ENCODE assay signal across 8 mouse cellular contexts in genomic region chr1:82189516-82189915, GRCm38 (mm10). TPM values are rescaled to one million over a fixed set of nuclear protein-coding genes. Genes with fewer than 3 reads are reported as not detected.
DNase-seq lines count a peak whose midpoint lies in the region; ATAC-seq lines count a peak whose summit lies in the region.
"Had no signal": no experiment of that assay in that cellular context is flagged by ENCODE, and none has a peak within 500 bp of the region (broad histone marks: within the 10 kb centered on the region; RNA-seq: fewer than 3 reads in every experiment).

No protein-coding gene starts in this region.

- H3K4me3 ChIP-seq in neural tube, embryonic 11.5 days (ENCODE audit: low read depth, low read length), result no peak overlapping the region
- H3K4me3 ChIP-seq: liver, embryonic 13.5 days had no signal

- H3K27ac ChIP-seq in neural tube, embryonic 11.5 days (ENCODE audit: low read depth, low read length), result no peak overlapping the region
- H3K27ac ChIP-seq: liver, embryonic 13.5 days had no signal

- H3K9ac ChIP-seq in neural tube, embryonic 11.5 days (ENCODE audit: low read length), result no peak overlapping the region
- H3K9ac ChIP-seq: liver, embryonic 13.5 days had no signal

- peak; percentile 67; the same call in 1 of the 2 replicates for ATAC-seq in neural tube, embryonic 11.5 days (ENCODE audit: insufficient read depth, low FRiP score, low TSS enrichment)
- ATAC-seq in frontal cortex, adult (ENCODE audit: low TSS enrichment), result peak; percentile 97

- H3K9me3 ChIP-seq in neural tube, embryonic 11.5 days (ENCODE audit: control insufficient read depth, low read length), result no peaks in the 10 kb centered on the region
- H3K9me3 ChIP-seq: liver, embryonic 13.5 days had no signal

- 13% methylated on average over 3 of the region's 3 CpGs for WGBS in neural tube, embryonic 11.5 days

- no peaks in the 10 kb centered on the region for H3K36me3 ChIP-seq in neural tube, embryonic 11.5 days (ENCODE audit: control insufficient read depth, insufficient read depth, low read length)
- H3K36me3 ChIP-seq: liver, embryonic 13.5 days had no signal

- no peaks in the 10 kb centered on the region for H3K27me3 ChIP-seq in neural tube, embryonic 11.5 days (ENCODE audit: control insufficient read depth, insufficient read depth, low read length)
- H3K27me3 ChIP-seq: liver, embryonic 13.5 days had no signal

- DNase-seq in neural tube, embryonic 11.5 days (ENCODE audit: low spot score), result peak; percentile 17
- DNase-seq in neural tube, embryonic 10.5 days (ENCODE audit: extremely low spot score, low spot score), result no peak
- peak; percentile 27 to 49 for DNase-seq in kidney, postnatal 36 days
- peak; percentile 56 for DNase-seq in lung, postnatal 25 days (ENCODE audit: low spot score)
- peak; percentile 53 to 83 for DNase-seq in urinary bladder, postnatal 36 days (ENCODE audit: low spot score in 2 of 2)
- DNase-seq in B cell, adult 2 months, result no peak
- DNase-seq: liver, embryonic 13.5 days had no signal

- H3K4me1 ChIP-seq in neural tube, embryonic 11.5 days (ENCODE audit: control insufficient read depth, insufficient read depth, low read length), result 0 out of 2 replicates have a peak, but pooled peaks cover 2% of the 10 kb centered on the region
- H3K4me1 ChIP-seq: liver, embryonic 13.5 days had no signal

- H3K4me2 ChIP-seq in neural tube, embryonic 11.5 days (ENCODE audit: low read depth), result no peak overlapping the region
- H3K4me2 ChIP-seq: liver, embryonic 13.5 days had no signal

RNA-seq across cellular contexts. Expression of gene Gm9747, which starts 43.4 kb away (rescaled TPM):
- polyA plus RNA-seq in neural tube, embryonic 11.5 days (2014; fragmentation: Nextera tagmentation; extraction: Ambion mirVana), result 32.4 and 36.1 TPM in 2 replicates

Comparison
In these comparisons a context has a peak if more than half of its experiments do, and no peak if none do; other contexts are left out.
1. DNase-seq: peak in neural tube, embryonic 11.5 days (single experiment), kidney, postnatal 36 days (2 of 2), lung, postnatal 25 days (single experiment) and urinary bladder, postnatal 36 days (2 of 2); none in neural tube, embryonic 10.5 days (single experiment) and B cell, adult 2 months (0 of 2).